Mouse (Mus musculus) fat pad, adult 2 months (tissue): ENCODE results near the gene Olfr1200.

Experiments used
- DNase-seq: peaks from one replicate; pipeline ENCODE4 v3.0.0-alpha.2; 2011; ENCODE audit warnings: low read depth, low spot score; ENCODE audit errors: extremely low read depth

Gene Olfr1200

GRCm38 (mm10) chr2:88770388-88770787 lies at the start of gene Olfr1200:
Gene Olfr1200, minus strand, starts transcription at chr2:88770488.
- no peak for DNase-seq

- no peak for DNase-seq
Observed at GRCm38 (mm10) chr2:88814196-88814595, 43.9 kb upstream of the Olfr1200 start, which contains the start of gene Olfr1202. Gene Olfr1202, plus strand, starts transcription at chr2:88814496.

DNA sequence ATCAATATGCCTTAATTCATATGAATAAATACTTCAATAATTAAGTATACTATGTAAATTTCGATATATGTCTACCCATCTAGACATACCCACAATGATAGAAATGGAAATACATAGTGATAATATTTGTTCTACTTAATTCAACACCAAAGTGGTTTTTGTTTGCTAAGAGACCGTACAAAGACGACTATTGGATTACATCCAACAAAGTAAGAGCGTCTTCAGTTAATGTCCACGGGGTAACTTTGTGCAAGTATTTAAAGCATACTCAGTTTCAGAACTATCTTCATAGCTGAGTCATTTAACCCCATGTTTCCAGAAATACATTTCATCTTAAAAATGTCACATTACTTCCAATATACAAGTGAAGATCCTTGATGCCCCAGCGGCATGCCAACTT lies 22.4 kb upstream of the Olfr1200 start, which contains the start of gene Olfr1201:
TSS of gene Olfr1201 (plus strand) at position 301 of the 400 bp plus-strand sequence.
- DNase-seq = no peak

GRCm38 (mm10) chr2:88760369-88760768 lies 9.9 kb downstream of the Olfr1200 start, which contains the start of gene Olfr1199:
Gene Olfr1199, minus strand, starts transcription at chr2:88760469.
- no peak for DNase-seq

GRCm38 (mm10) chr2:88751270-88751669 lies 19.0 kb downstream of the Olfr1200 start, which contains the start of gene Olfr1198:
Gene Olfr1198, minus strand, starts transcription at chr2:88751370.
- no peak for DNase-seq

DNA sequence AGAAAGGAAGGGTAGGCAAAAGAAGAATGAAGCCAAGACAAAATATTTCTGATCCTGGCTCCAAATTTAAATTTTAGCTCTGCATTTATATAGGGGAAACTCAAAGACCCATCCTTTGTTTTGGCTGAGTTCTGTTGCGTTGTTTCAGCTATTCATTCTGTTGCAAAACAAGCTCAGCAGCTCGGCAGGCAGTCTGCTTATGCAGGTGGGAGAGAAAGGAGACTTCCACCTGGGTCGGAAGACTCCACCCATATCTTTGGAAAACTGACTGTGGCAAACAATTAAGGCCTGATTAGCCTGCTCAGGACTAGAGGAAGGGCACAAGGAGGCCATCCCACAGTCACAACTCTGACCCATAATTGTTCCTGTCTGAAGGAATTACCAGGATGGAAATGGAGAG lies 26.9 kb downstream of the Olfr1200 start:
- DNase-seq = no peak

DNA sequence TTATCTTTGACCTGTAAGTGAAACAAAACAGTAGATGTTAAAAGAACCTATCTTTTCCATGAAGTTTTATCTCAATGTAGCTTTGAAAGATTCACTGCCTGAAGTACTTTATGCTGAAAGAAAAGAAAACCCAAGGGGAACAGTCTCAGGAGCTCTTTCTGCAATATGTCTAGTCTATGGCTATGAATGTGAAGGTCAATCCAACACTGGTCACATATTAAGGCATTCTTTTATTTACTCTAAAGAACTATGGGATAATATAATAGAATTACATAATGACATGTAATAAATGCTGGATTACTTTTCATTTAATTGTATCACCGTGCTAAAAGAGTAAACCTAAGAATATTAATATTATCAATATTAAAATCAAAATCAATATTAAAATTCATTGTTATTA lies 38.0 kb downstream of the Olfr1200 start, which contains the start of gene Olfr1197:
TSS of gene Olfr1197 (minus strand) at position 101 of the 400 bp plus-strand sequence.
- no peak for DNase-seq
